Mouse (Mus musculus): ENCODE data around the gene Vtcn1.
A peak's percentile ranks its signal among the peaks of the same experiment; 100 is the strongest.

Vtcn1 gene

DNA sequence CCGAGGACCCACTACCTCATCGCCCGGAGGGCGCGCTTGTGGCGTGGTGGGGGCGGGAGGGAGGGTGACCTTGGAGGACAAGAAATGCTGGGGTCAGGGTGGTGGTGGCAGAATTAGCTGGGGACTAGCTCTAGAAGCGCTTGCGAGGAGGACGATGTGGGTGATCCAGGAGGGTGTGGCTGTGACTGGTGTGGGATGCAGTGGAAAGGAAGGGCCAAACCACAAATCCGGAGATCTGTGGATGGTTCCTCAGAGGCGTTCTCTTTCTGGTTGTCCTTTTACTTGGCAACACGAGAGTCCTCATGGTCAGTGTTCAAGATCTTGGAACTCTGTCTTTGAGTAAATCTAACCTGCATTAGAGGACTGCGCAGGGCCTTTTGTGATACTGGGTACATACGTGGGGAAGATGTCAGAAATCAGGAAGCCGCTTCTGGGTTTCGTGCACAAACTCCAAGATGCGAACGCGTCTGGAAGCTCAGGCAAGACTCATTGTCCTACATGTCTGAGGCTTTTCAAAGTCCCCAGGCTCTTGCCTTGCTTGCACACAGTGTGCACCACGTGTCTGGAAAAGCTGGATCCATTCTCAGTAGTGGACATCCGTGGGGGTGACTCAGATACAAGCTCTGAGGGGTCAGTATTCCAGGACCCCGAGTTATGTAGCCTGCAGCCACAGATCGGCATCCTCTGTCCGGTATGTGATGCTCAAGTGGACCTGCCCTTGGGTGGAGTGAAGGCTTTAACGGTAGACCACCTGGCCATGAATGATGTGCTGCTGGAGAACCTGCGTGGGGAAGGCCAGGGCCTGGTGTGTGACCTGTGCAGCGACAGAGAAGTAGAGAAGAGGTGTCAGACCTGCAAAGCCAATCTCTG is 97.5 kb downstream of the Vtcn1 start:
- peak in 1 of 2 experiments; percentile 16 for DNase-seq

DNA sequence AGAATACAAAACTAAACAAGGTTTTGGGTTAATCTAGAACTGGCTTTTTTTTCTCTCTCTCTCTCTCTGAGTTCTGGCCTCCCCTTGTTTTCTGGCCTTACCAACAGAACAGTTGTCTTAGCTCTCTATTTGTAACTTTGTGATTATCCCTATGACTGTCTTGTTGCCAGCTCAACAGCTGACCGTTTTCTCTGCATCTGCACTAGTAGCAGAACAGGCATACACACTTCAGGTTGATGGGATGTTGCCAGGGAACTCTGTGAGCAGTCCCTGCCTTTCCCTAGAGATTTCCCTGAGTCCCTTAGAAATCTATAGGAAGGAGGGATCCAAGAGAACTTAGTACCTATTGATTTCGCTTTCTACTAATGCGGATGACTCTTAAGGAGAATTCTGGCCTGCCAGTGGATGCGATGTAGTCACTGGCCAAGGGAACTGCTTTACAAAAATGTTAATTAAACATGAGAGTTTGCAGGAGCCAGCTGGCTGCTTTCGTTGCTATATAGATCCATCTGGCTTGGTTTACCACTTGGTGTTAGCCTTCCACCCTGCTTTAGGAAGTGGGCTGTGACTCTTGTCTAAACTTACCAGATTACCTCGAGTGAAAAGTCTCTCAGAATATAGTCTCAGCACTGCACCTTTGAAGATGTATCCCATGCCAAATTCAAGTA is 98.9 kb downstream of the Vtcn1 start:
- DNase-seq = no peak

DNA sequence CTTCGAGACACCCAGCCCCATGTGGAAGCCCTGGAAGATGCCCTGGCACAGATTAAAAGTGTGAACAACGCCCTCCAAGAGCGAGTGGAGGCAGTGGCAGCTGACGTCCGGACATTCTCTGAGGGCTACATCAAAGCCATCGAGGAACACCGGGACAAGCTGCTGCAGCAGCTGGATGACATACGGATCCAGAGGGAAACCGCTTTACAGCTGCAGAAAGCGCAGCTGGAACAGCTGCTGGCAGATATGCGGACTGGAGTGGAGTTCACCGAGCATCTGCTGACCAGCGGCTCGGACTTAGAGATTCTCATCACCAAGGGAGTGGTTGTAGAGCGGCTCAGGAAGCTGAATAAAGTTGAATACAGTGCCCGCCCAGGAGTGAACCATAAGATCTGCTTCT is 99.9 kb downstream of the Vtcn1 start:
- no peak for DNase-seq

DNA sequence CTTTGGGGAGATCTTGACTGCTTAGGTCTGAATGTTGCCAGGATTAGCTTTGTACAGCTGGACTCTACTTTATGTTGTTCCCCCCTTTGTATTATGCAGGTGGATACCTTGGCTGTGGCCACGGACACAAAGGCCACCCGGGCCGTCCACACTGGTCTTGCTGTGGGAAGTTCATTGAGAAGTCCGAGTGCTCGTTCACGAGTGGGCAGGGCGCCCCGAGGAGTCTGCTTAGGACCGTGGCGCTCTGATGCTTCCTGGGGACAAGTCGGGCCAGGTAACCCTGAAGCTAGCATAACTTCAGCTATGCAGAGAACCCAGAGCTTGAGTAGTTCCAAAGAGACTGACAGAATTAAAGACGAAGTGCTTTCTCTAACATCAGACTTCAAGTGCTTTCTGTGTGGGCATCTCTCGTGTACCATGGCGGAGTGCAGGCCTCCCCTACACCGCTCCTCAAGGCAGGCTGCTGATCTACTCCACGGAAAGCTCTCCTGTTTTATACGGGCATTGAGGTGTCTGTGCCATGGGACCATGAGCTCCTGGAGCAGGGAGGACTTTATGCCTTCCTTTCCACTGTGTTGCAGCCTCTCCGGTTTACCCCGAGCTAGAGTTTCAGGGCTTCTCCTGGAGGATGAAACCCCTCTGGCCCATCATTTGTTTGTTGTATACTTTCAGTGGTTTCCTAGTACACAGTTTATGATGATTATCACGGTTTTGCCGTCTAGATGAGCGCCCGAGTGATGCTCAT is 106.2 kb downstream of the Vtcn1 start:
- no peak for DNase-seq

DNA sequence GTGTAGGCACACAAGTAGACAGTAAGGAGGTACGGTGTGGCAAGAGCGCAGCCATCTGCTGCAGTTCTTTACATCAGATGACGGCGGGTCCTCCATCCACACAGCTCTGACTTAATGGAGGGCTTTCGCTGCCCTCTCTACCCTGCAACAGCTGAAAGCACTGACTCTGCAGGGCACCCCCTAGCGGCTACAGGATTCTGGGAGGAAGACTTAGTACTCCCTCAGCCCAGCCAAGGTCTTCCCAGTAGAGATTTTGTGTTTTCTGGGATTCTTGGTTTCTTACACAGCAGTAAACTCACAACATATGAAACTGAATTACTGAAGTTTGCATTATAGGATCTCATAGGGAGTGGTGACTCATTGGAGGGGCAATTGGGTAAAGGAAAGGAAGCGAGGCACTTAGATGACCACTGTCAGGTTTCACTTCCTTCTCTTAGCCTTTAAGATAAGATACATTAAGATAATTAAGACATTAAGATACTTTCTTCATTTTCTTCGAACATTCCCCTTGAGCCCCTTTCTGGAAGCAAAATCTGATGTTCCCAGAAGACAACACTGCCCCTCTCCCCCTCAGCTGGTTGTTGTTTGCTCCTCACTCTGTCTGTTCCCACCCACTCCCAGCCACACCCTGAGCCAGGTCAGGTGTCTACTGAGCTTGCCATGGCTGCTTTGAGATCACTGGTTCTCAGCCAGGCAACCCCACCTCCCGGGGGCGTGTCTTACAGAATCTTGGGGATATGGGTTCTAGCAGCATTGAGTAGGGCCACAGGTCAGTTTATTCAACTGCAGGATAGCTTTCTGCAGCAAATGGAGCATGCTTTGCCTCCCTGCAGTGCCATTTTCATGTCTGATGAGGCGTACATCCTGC is 107.1 kb downstream of the Vtcn1 start:
- DNase-seq = no peak

DNA sequence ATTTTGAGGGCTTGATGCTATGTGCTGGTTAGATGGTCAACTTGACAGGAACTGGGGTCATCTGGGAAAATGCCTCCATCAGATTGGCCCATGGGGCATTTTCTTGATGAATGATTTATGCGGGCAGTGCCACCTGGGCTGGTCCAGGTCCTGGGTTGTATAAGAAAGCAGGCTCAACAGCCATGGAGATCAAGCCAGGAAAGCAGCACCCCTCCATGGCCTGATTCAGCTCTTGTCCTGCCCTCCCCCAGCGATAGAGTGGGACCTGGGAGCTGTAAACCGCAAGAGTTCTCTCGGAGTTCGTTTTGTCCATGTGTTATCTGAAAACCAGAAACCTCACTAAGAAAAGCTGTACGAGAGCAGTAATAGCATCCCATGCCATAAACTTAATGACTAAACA is 110.3 kb downstream of the Vtcn1 start:
- no peak for DNase-seq

DNA sequence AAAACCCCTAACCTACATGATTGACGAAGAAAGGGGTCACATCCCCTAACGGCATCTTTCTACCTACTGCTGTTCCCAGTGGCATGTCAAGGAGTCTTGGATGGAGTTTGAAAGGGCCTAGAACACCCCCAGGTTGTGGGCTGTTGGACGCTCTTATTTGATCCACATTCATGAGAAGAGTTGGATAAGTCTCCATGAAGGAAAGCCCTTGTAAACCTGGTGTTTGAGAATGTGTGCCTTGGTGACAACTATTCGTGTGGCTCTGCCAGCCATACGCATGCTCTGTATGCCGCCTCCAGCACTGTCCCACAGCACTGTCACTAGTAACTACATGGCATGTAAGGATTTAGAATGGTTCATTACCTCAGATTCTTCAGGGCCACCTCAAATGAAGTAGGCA is 110.9 kb downstream of the Vtcn1 start:
- DNase-seq = no peak

DNA sequence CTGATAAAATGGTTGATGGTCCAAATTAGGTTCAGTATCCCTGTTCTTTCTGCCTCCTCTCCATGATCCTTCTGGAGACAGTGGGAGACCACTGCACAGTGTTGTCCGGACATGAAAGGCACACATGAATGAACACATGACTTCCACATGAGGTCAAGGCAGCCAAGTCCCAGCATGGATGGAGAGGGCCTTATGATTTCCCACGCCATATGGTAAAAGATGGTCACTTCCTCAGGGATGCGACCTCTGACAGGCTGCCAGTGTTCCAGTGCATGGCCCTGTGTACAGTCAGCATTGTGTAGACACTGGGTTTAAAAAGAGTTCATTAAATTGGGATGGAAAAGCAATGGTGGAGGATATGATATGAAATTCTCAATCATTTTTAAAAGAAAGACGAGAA is 113.0 kb downstream of the Vtcn1 start:
- DNase-seq = no peak

DNA sequence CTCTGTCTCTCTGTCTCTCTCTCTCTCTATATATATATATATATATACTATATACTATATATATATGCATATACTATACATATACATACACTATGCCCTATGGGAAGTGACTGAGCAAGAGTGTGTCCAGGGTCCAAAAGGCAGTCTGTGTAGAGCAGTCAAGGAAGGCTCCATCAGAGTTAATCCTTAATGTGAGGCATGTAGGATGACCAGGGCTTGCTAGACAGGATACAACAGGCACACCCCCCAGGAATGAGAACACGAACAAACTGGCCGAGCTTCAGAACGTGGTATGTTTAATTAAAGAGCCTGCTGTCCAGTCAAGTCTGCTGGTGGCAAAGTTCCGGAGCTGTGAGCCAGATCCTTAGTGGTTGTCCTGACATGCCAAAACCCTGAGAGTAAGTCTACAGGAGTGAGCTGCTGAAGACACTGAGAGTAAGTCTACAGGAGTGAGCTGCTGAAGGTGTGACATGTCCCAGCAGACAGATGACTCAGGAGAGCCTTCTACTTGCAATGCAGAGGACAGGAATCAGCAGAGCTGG is 115.3 kb downstream of the Vtcn1 start:
- no peak for DNase-seq

All from cerebellum, postnatal 36 days (tissue).